In genomic region chr11:106937306-106937705, GRCm38 (mm10) we compare ENCODE assay signal across 13 mouse cellular contexts.
"Had no signal": no experiment of that assay in that cellular context is flagged by ENCODE, and none has a peak within 500 bp of the region (broad histone marks: within the 10 kb centered on the region; RNA-seq: fewer than 3 reads in every experiment).

No protein-coding gene starts in this region.

- H3K27ac ChIP-seq: limb, embryonic 15.5 days; liver, embryonic 12.5 days; macrophage; midbrain, embryonic 13.5 days; neural tube, embryonic 13.5 days had no signal

- ATAC-seq: liver, embryonic 12.5 days; midbrain, embryonic 13.5 days had no signal

- H3K4me3 ChIP-seq: limb, embryonic 15.5 days; liver, embryonic 12.5 days; midbrain, embryonic 13.5 days; myocyte; neural tube, embryonic 13.5 days had no signal

- H3K9me3 ChIP-seq: limb, embryonic 15.5 days; liver, embryonic 12.5 days; midbrain, embryonic 13.5 days; neural tube, embryonic 13.5 days had no signal

- H3K4me1 ChIP-seq: limb, embryonic 15.5 days; liver, embryonic 12.5 days; midbrain, embryonic 13.5 days; neural tube, embryonic 13.5 days had no signal

- H3K36me3 ChIP-seq: limb, embryonic 15.5 days; liver, embryonic 12.5 days; midbrain, embryonic 13.5 days; neural tube, embryonic 13.5 days had no signal

- DNase-seq: kidney, adult 18-20 months; kidney, postnatal 36 days; layer of hippocampus, adult 9-11 months; layer of hippocampus, postnatal 36 days; lung, embryonic 14.5 days; lung, postnatal 14 days; right cerebral cortex, postnatal 14 days had no signal

- H3K27me3 ChIP-seq: limb, embryonic 15.5 days; midbrain, embryonic 13.5 days; neural tube, embryonic 13.5 days had no signal
